Mouse (Mus musculus): ENCODE measurements around the gene Ptpn20. TPM values are rescaled to one million over a fixed set of nuclear protein-coding genes. Genes with fewer than 3 reads are reported as not detected.

Gene Ptpn20
- polyA plus RNA-seq, 1 experiment from 2014 or later: 0.12 TPM

GRCm38 (mm10) chr14:33683701-33684100 lies 94.7 kb downstream of the Ptpn20 start:
- Histone ChIP-seq H3K27ac (ENCODE audit: low read length) (no peak overlapping the region), H3K4me3 (ENCODE audit: low read depth, low read length) (no peak overlapping the region), H3K9me3 (replicated peaks; ENCODE audit: control insufficient read depth, low read length) (no peaks in the 10 kb centered on the region), H3K9ac (ENCODE audit: low read depth, low read length) (no peak overlapping the region), H3K4me2 (ENCODE audit: low read depth, low read length) (no peak overlapping the region), H3K27me3 (ENCODE audit: control insufficient read depth, insufficient read depth, low read depth, low read length) (no peaks in the 10 kb centered on the region), H3K36me3 (ENCODE audit: control insufficient read depth, insufficient read depth) (no peaks in the 10 kb centered on the region), H3K4me1 (ENCODE audit: control insufficient read depth, low read depth, low read length) (no peaks in the 10 kb centered on the region)
- 28% methylated on average over 13 of the region's 13 CpGs for WGBS (ENCODE audit: insufficient replicate concordance)
- ATAC-seq (ENCODE audit: low read depth): no peak

DNA sequence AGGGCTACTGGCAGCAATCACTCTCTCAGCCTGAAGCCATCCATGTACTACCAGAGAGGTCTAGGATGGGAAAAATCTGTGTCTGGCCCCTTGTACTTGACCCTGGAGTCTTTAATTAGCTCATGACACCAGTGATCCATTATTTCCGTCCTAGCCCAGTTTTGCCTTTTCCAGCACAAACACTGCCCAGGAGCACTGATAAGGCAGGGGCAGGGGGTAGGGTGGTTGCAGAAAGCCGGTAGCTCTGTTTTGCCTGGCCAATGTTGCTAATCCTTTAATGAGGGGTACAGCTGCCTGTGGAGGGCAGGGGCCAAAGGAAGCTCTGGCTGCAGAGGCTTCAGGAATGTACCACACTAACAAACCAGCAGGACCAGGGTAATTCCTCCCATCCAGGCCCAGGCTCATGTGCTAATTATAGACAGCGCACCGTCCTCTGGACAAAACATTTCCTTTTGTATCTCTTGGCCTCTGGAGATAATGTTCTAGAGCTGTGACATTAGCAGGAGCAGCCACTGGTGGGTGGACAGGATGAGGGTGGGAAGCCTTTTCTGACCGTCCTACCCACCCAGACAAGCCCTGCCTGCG lies 98.5 kb downstream of the Ptpn20 start:
- ATAC-seq (ENCODE audit: low read depth): peak; percentile 41
- no peaks in the 10 kb centered on the region for H3K9me3 ChIP-seq (replicated peaks; ENCODE audit: control insufficient read depth, low read length)
- H3K4me1 ChIP-seq (ENCODE audit: control insufficient read depth, low read depth, low read length): no peaks in the 10 kb centered on the region
- H3K27ac ChIP-seq (ENCODE audit: low read length): no peak overlapping the region
- H3K9ac ChIP-seq (ENCODE audit: low read depth, low read length): no peak overlapping the region
- H3K36me3 ChIP-seq (ENCODE audit: control insufficient read depth, insufficient read depth): no peaks in the 10 kb centered on the region
- no peak overlapping the region for H3K4me2 ChIP-seq (ENCODE audit: low read depth, low read length)
- no peak overlapping the region for H3K4me3 ChIP-seq (ENCODE audit: low read depth, low read length)
- 33% methylated on average over 6 of the region's 6 CpGs for WGBS (ENCODE audit: insufficient replicate concordance)
- H3K27me3 ChIP-seq (ENCODE audit: control insufficient read depth, insufficient read depth, low read depth, low read length): no peaks in the 10 kb centered on the region

GRCm38 (mm10) chr14:33689044-33689443 lies 100.0 kb downstream of the Ptpn20 start:
- Histone ChIP-seq H3K27me3 (ENCODE audit: control insufficient read depth, insufficient read depth, low read depth, low read length) (no peaks in the 10 kb centered on the region), H3K36me3 (ENCODE audit: control insufficient read depth, insufficient read depth) (no peaks in the 10 kb centered on the region), H3K9ac (ENCODE audit: low read depth, low read length) (no peak overlapping the region), H3K4me2 (ENCODE audit: low read depth, low read length) (no peak overlapping the region), H3K4me3 (ENCODE audit: low read depth, low read length) (no peak overlapping the region), H3K4me1 (ENCODE audit: control insufficient read depth, low read depth, low read length) (no peaks in the 10 kb centered on the region), H3K9me3 (replicated peaks; ENCODE audit: control insufficient read depth, low read length) (no peaks in the 10 kb centered on the region), H3K27ac (ENCODE audit: low read length) (no peak overlapping the region)
- no peak for ATAC-seq (ENCODE audit: low read depth)

Other genes starting within 250 kb of the Ptpn20 start
- 3.5 and 4.2 TPM in 2 replicates for gene Mapk8, start 142.0 kb upstream of the Ptpn20 start, polyA plus RNA-seq (2015; fragmentation: Nextera tagmentation; extraction: Ambion mirVana)
- not detected in 2 replicates for gene Frmpd2, start 117.5 kb upstream of the Ptpn20 start, polyA plus RNA-seq (2015; fragmentation: Nextera tagmentation; extraction: Ambion mirVana)